8 mouse cellular contexts compared by ENCODE assay signal in the genomic region with DNA sequence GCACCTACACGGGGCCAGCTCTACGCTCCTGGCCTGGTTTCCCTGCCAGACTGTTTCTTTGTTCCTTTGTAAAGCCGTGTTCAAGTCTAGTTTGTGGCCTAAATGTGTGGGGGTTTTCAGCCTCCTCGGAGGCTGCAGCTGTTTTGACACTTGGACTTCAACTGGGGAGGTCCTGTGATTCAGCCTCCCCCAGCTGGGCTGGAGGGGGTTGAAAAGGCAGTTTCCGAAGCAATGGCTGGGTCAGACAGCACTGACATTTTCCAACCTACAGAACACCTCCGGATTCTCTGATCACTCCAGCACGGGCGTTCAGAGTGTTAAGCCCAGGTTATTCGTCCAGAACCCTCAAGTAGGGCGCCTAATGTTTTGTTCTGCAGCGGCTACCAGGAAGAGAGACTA. TPM values are rescaled to one million over a fixed set of nuclear protein-coding genes. Genes with fewer than 3 reads are reported as not detected.
A peak's percentile ranks its signal among the peaks of the same experiment; 100 is the strongest.
DNase-seq lines count a peak whose midpoint lies in the region; ATAC-seq and TF ChIP-seq lines count a peak whose summit lies in the region.

No protein-coding gene starts in this region.

- peak overlapping the region; percentile 54 for H3K27ac ChIP-seq in thymus, adult 2 months (ENCODE audit: control insufficient read depth, insufficient read depth, low read length)
- peak overlapping the region; percentile 98 for H3K27ac ChIP-seq in intestine, embryonic 15.5 days
- H3K27ac ChIP-seq in midbrain, postnatal 0 days (ENCODE audit: low read depth, low read length) = peak overlapping the region; percentile 98

- H3K27me3 ChIP-seq in thymus, adult 2 months (ENCODE audit: control insufficient read depth, insufficient read depth, low read length) = peaks cover 4% of the 10 kb centered on the region
- no peaks in the 10 kb centered on the region for H3K27me3 ChIP-seq in intestine, embryonic 15.5 days (replicated peaks)
- no peaks in the 10 kb centered on the region for H3K27me3 ChIP-seq in midbrain, postnatal 0 days (ENCODE audit: insufficient read depth, low read length)

- no peak for ATAC-seq in intestine, embryonic 15.5 days
- ATAC-seq in midbrain, postnatal 0 days (ENCODE audit: low FRiP score) = no peak

- H3K4me1 ChIP-seq in thymus, adult 2 months (replicated peaks; ENCODE audit: control insufficient read depth, insufficient read depth, low read length) = peaks cover 7% of the 10 kb centered on the region
- H3K4me1 ChIP-seq in intestine, embryonic 15.5 days (replicated peaks) = no peaks in the 10 kb centered on the region
- 0 out of 2 replicates have a peak, but pooled peaks cover 2% of the 10 kb centered on the region for H3K4me1 ChIP-seq in midbrain, postnatal 0 days (ENCODE audit: insufficient read depth, low read length)

- WGBS in thymus, adult 2 months = 2% methylated on average over 11 of the region's 11 CpGs
- WGBS in intestine, embryonic 15.5 days = under 1% methylated on average over 11 of the region's 11 CpGs
- 2% methylated on average over 11 of the region's 11 CpGs for WGBS in midbrain, postnatal 0 days

- peak overlapping the region; percentile 97 for H3K9ac ChIP-seq in intestine, embryonic 15.5 days
- peak overlapping the region; percentile 99 for H3K9ac ChIP-seq in midbrain, postnatal 0 days (replicated peaks; ENCODE audit: low read length, poor library complexity, severe bottlenecking)

- no peak for TF ChIP-seq POLR2A in thymus, adult 2 months (IDR thresholded peaks at IDR 0.05; ENCODE audit: control insufficient read depth, extremely low read depth, insufficient read depth, low read length, poor library complexity)

- H3K4me2 ChIP-seq in intestine, embryonic 15.5 days (replicated peaks) = peak overlapping the region; percentile 85
- H3K4me2 ChIP-seq in midbrain, postnatal 0 days (ENCODE audit: low read depth, low read length, poor library complexity, severe bottlenecking) = peak overlapping the region; percentile 79

- H3K36me3 ChIP-seq in thymus, adult 2 months (ENCODE audit: control insufficient read depth, insufficient read depth, low read length) = no peaks in the 10 kb centered on the region
- H3K36me3 ChIP-seq in intestine, embryonic 15.5 days = no peaks in the 10 kb centered on the region
- H3K36me3 ChIP-seq in midbrain, postnatal 0 days (ENCODE audit: insufficient read depth, low read length) = no peaks in the 10 kb centered on the region

- DNase-seq in adrenal gland, postnatal 25 days = peak; percentile 33
- no peak for DNase-seq in adrenal gland, adult 2 months
- DNase-seq in thymus, adult 2 months = no peak
- no peak for DNase-seq in thymus, postnatal 25 days
- peak; percentile 49 for DNase-seq in midbrain, postnatal 0 days (ENCODE audit: low spot score)
- DNase-seq in frontal cortex, postnatal 14 days (ENCODE audit: low spot score in 2 of 2) = no peak
- no peak for DNase-seq in cerebellum, adult 9-10 months

- no peak for TF ChIP-seq CTCF in thymus, adult 2 months (IDR thresholded peaks at IDR 0.05; ENCODE audit: borderline replicate concordance, control insufficient read depth, extremely low read depth, insufficient read depth, low read length, poor library complexity)
- TF ChIP-seq CTCF in midbrain, postnatal 0 days (IDR thresholded peaks at IDR 0.05) = no peak

- peak overlapping the region; percentile 82 for H3K4me3 ChIP-seq in thymus, adult 2 months (ENCODE audit: control insufficient read depth, insufficient read depth, low read length)
- H3K4me3 ChIP-seq in intestine, embryonic 15.5 days (replicated peaks) = peak overlapping the region; percentile 91
- H3K4me3 ChIP-seq in midbrain, postnatal 0 days (ENCODE audit: low read depth, low read length) = peak overlapping the region; percentile 97

- no peaks in the 10 kb centered on the region for H3K9me3 ChIP-seq in intestine, embryonic 15.5 days
- H3K9me3 ChIP-seq in midbrain, postnatal 0 days (ENCODE audit: low read length) = no peaks in the 10 kb centered on the region

RNA-seq across cellular contexts. Expression of a gene that starts 0.6 kb away (rescaled TPM):
- 112 and 116 TPM in 2 replicates for total RNA-seq in adrenal gland, postnatal 25 days (2021)
- total RNA-seq in adrenal gland, adult 2 months (2021) = 100 to 1,000 TPM; 111 to 133 TPM
- 123 and 169 TPM in 2 replicates for polyA plus RNA-seq in adrenal gland, adult 2 months (2012; rRNA removed)
- polyA plus RNA-seq in thymus, adult 2 months (2012; rRNA removed) = 55.8 and 57.8 TPM in 2 replicates
- 217 and 235 TPM in 2 replicates for polyA plus RNA-seq in intestine, embryonic 15.5 days (2015; fragmentation: Nextera tagmentation; extraction: Ambion mirVana)
- 128 and 139 TPM in 2 replicates for total RNA-seq in midbrain, postnatal 0 days (2014; rRNA removed)
- 187 and 193 TPM in 2 replicates for polyA plus RNA-seq in midbrain, postnatal 0 days (2015; fragmentation: Nextera tagmentation; extraction: Ambion mirVana)

RNA-seq across cellular contexts. Expression of a gene that starts 4.1 kb away (rescaled TPM):
- 54.6 and 57.5 TPM in 2 replicates for total RNA-seq in adrenal gland, postnatal 25 days (2021)
- 10 to 100 TPM; 63.2 to 86.4 TPM for total RNA-seq in adrenal gland, adult 2 months (2021)
- 7.8 and 11.8 TPM in 2 replicates for polyA plus RNA-seq in adrenal gland, adult 2 months (2012; rRNA removed)
- polyA plus RNA-seq in thymus, adult 2 months (2012; rRNA removed) = 13.7 and 14.3 TPM in 2 replicates
- 16.6 and 20.1 TPM in 2 replicates for polyA plus RNA-seq in intestine, embryonic 15.5 days (2015; fragmentation: Nextera tagmentation; extraction: Ambion mirVana)
- 49.1 and 64.4 TPM in 2 replicates for total RNA-seq in midbrain, postnatal 0 days (2014; rRNA removed)
- 11.5 and 13.1 TPM in 2 replicates for polyA plus RNA-seq in midbrain, postnatal 0 days (2015; fragmentation: Nextera tagmentation; extraction: Ambion mirVana)

RNA-seq across cellular contexts. Expression of a gene that starts 21.1 kb away (rescaled TPM):
- 0.67 TPM in 1 of 2 replicates, not detected in the other for total RNA-seq in adrenal gland, postnatal 25 days (2021)
- total RNA-seq in adrenal gland, adult 2 months (2021) = under 1 TPM; 0.10 to 0.29 TPM
- polyA plus RNA-seq in adrenal gland, adult 2 months (2012; rRNA removed) = 1.9 TPM in 1 of 2 replicates, not detected in the other
- polyA plus RNA-seq in thymus, adult 2 months (2012; rRNA removed) = 0.26 TPM in 1 of 2 replicates, not detected in the other
- polyA plus RNA-seq in intestine, embryonic 15.5 days (2015; fragmentation: Nextera tagmentation; extraction: Ambion mirVana) = 0.05 TPM in 1 of 2 replicates, not detected in the other
- not detected in 2 replicates for total RNA-seq in midbrain, postnatal 0 days (2014; rRNA removed)
- not detected in 2 replicates for polyA plus RNA-seq in midbrain, postnatal 0 days (2015; fragmentation: Nextera tagmentation; extraction: Ambion mirVana)

Comparison
In these comparisons a context has a peak if more than half of its experiments do, and no peak if none do; other contexts are left out.
1. DNase-seq: peak in adrenal gland, postnatal 25 days (single experiment) and midbrain, postnatal 0 days (single experiment); none in adrenal gland, adult 2 months (single experiment), thymus, adult 2 months (single experiment), thymus, postnatal 25 days (single experiment), frontal cortex, postnatal 14 days (0 of 2) and cerebellum, adult 9-10 months (single experiment).
2. Peak in every context shown above with its lines, with median percentiles within 50 percentile points of each other: H3K27ac ChIP-seq and H3K4me3 ChIP-seq.